Mouse (Mus musculus) lung, adult 2 months (tissue): ENCODE data around the gene Bckdhb. TPM values are rescaled to one million over a fixed set of nuclear protein-coding genes. Genes with fewer than 3 reads are reported as not detected.
"Not testable (repeated sequence)": the region's sequence is repeated elsewhere in the genome, so short reads cannot be mapped to it uniquely, and the experiment has no call there.

Experiments used
- DNase-seq: peaks from one replicate; pipeline ENCODE4 v3.0.0; 2022
- H3K4me1 ChIP-seq: fragments of 200-500 bp; 2 replicates; pipeline ENCODE4 v1.6.1; 2011; ENCODE audit warnings: low read length; ENCODE audit not compliant: control insufficient read depth, insufficient read depth
- H3K4me3 ChIP-seq: fragments of 200-500 bp; replicated peaks from 2 replicates; pipeline ENCODE3; 2011; ENCODE audit warnings: low read depth, mild to moderate bottlenecking, control low read depth, low read length; ENCODE audit errors: extremely low read depth
- CTCF ChIP-seq: fragments of 200-500 bp; IDR thresholded peaks from 2 replicates; pipeline ENCODE4 v1.5.1; 2011; ENCODE audit warnings: mild to moderate bottlenecking, low read length, control low read depth; ENCODE audit not compliant: insufficient read depth
- POLR2A ChIP-seq: fragments of 200-500 bp; IDR thresholded peaks from 2 replicates; pipeline ENCODE4 v1.6.1; 2011; ENCODE audit warnings: low read depth, mild to moderate bottlenecking, control low read depth, low read length, borderline replicate concordance; ENCODE audit errors: extremely low read depth
- WGBS: fragments of 180-500 bp; shearing (Covaris S2); methylation state at CpG from one replicate; pipeline ENCODE4 v1.1.7; 2018; 5-methylcytosine and 5-hydroxymethylcytosine counted together
- polyA plus RNA-seq: library from polyadenylated mRNA; depleted of rRNA; stranded (reverse); fragments of >200 nt; gene quantifications from 2 replicates; pipeline ENCODE4 v1.2.3, GENCODE M21; 2012

The Bckdhb gene
- polyA plus RNA-seq, 1 experiment, result 13.9 TPM

DNA sequence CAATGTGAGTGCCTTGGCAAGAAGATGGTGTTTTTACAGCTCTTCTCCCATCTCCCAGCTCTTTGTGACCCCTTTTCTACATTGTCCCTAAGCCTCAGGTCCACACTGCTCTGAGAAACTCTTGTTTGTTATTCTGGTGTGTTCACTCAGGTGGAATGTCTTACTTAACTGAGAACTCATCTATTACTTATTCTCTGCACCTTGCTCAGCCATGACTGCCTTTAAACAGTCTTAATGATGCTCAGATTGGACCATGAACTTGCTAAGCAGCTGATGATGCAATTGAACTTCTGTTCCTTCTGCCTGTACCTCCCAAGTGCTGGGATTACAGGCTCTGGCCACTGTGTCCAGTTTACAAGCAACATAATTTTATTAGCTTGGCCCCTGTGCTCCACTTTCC is 86.2 kb downstream of the Bckdhb start:
- Histone ChIP-seq H3K4me1 (no peaks in the 10 kb centered on the region), H3K4me3 (no peak overlapping the region)
- TF ChIP-seq CTCF, result no peak
- DNase-seq, result no peak

DNA sequence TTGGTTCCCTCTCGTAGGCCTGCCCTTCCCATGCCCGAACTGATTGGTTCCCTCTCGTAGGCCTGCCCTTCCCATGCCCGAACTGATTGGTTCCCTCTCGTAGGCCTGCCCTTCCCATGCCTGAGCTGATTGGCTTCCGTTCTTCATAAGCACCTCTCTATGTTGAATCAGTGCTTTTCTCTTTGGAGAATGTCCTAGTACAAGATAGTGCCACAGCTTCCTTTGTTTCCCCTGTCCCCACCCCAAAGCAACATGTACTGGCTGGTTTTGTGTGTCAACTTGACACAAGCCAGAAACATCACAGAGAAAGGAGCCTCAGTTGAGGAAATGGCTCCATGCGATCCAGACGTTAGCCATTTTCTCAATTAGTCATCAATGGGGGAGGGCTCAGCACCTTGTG is 93.2 kb downstream of the Bckdhb start:
- DNase-seq, H3K4me3 ChIP-seq, H3K4me1 ChIP-seq: not testable (repeated sequence)
- 92% methylated on average over 8 of the region's 8 CpGs for WGBS

- 61% methylated on average over 2 of the region's 2 CpGs for WGBS
- Histone ChIP-seq H3K4me1 (no peaks in the 10 kb centered on the region), H3K4me3 (no peak overlapping the region)
- no peak for DNase-seq
- no peak for TF ChIP-seq POLR2A
- no peak for TF ChIP-seq CTCF
These were observed 94.7 kb downstream of the Bckdhb start for GRCm38 (mm10) chr9:84019627-84020026.

- 71% methylated on average over 6 of the region's 6 CpGs for WGBS
- no peak overlapping the region for H3K4me3 ChIP-seq
- TF ChIP-seq CTCF (no peak), POLR2A (no peak)
- no peaks in the 10 kb centered on the region for H3K4me1 ChIP-seq
- DNase-seq, result no peak
These were observed 96.2 kb downstream of the Bckdhb start for GRCm38 (mm10) chr9:84021189-84021588.

DNA sequence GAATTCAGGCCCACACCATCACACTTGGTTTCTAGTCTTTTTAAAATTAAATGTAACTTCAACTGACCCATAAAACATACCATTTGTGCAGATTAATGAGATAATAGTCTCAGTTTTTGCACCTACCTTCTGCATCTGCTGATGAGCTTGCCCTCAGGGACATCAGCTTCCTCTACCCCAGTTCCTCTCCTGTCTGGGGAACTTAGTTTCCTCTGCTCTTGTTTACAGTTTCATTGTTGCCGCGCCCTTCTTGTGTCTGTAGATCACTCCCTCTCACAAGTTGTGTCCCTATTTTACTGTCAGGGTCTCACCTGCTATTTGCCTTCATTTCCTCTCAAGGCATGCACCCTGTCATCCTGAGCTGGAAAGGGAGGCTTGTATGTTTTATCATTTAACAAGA is 103.2 kb downstream of the Bckdhb start:
- DNase-seq, result no peak
- Histone ChIP-seq H3K4me1 (no peaks in the 10 kb centered on the region), H3K4me3 (no peak overlapping the region)
- no peak for TF ChIP-seq POLR2A
- WGBS, result 49% methylated on average over 2 of the region's 2 CpGs

DNA sequence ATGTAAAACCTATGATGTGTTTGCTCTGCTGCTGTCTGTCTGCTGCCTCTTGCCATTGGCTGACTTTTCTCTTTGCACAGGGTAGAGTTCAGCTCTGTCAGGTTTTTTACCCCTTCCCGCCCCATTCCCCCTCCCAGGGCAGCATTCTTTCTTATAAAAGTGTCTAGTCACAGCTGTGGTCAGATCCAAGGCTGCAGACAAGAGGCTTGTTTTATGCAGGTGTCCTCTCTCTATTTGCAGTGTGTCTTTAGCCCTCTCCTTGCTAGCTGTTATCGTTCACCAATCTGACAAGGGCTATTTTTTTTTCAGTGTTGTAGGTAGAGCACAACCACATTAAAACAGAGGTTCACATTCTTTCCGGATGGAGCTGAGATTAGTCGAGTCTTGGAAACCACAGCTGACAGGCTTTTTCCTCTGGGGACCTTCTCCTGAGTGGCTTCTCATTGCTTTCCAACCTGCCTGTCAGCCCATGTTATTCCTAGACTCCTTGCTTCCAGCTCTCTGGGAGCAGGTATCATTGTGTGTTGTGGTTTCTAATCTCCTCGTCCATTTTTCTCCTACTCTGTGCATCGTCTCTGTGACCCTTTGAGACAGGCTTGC is 105.8 kb downstream of the Bckdhb start:
- DNase-seq, result no peak
- Histone ChIP-seq H3K4me3 (no peak overlapping the region), H3K4me1 (no peaks in the 10 kb centered on the region)
- no peak for TF ChIP-seq CTCF
- no peak for TF ChIP-seq POLR2A
- 57% methylated on average over 6 of the region's 6 CpGs for WGBS

- TF ChIP-seq CTCF (no peak), POLR2A (no peak)
- WGBS, result 76% methylated on average over 6 of the region's 6 CpGs
- H3K4me1 ChIP-seq, result no peaks in the 10 kb centered on the region
- no peak overlapping the region for H3K4me3 ChIP-seq
- DNase-seq, result no peak
These were observed 106.5 kb downstream of the Bckdhb start for GRCm38 (mm10) chr9:84031406-84031805.

DNA sequence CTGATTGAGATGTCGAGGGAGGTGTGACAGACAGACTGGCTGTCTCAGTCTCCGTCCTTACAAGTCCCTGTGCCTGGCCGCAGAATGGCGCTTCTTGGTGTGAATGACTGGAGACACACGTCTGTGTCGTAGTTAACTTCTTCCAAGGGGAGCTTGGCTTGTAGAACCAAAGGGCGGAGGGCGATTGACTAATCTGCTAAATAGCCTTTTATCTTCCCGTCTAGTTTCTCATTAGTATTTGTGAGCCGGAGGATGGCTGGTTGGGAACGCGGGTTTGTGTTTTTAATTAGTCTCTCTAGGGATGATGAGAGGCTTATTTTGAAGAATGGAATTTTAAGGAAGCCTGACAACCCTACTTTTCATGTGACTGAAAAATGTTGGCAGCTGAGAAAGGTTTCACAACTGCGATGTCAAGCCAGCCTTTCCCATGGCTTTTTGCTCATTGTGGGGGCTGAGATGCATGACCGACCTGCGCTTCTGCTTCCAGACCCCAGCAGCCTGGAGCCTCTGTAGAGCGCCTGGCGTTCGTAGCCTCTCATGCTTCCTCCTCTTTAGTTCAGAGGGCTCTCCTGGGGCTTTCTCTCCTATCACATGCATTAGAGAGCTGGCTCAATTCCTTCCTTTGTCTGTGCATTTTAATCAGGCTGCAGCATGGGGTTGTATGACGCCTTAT is 107.9 kb downstream of the Bckdhb start:
- DNase-seq, result no peak
- TF ChIP-seq POLR2A (no peak), CTCF (no peak)
- Histone ChIP-seq H3K4me3 (no peak overlapping the region), H3K4me1 (no peaks in the 10 kb centered on the region)
- WGBS, result 54% methylated on average over 19 of the region's 19 CpGs

- WGBS, result 74% methylated on average over 8 of the region's 8 CpGs
- no peak overlapping the region for H3K4me3 ChIP-seq
- DNase-seq, result no peak
- no peaks in the 10 kb centered on the region for H3K4me1 ChIP-seq
- TF ChIP-seq CTCF (no peak), POLR2A (no peak)
These were observed 111.1 kb downstream of the Bckdhb start for GRCm38 (mm10) chr9:84036046-84036445.

GRCm38 (mm10) chr9:84037224-84037623 is 112.3 kb downstream of the Bckdhb start:
- Histone ChIP-seq H3K4me3 (no peak overlapping the region), H3K4me1 (no peaks in the 10 kb centered on the region)
- TF ChIP-seq CTCF (no peak), POLR2A (no peak)
- WGBS, result 96% methylated on average over 1 of the region's 1 CpGs
- DNase-seq, result no peak

GRCm38 (mm10) chr9:84038946-84039345 is 114.0 kb downstream of the Bckdhb start:
- Histone ChIP-seq H3K4me3 (no peak overlapping the region), H3K4me1 (no peaks in the 10 kb centered on the region)
- whole genome bisulfite sequencing, result 45% methylated on average over 4 of the region's 4 CpGs
- TF ChIP-seq POLR2A (no peak), CTCF (no peak)
- no peak for DNase-seq
